Mouse (Mus musculus): ENCODE data around the gene Son. TPM values are rescaled to one million over a fixed set of nuclear protein-coding genes. Genes with fewer than 3 reads are reported as not detected.

The Son gene
- polyA plus RNA-seq, 1 experiment from 2014 or later = 132 TPM

DNA sequence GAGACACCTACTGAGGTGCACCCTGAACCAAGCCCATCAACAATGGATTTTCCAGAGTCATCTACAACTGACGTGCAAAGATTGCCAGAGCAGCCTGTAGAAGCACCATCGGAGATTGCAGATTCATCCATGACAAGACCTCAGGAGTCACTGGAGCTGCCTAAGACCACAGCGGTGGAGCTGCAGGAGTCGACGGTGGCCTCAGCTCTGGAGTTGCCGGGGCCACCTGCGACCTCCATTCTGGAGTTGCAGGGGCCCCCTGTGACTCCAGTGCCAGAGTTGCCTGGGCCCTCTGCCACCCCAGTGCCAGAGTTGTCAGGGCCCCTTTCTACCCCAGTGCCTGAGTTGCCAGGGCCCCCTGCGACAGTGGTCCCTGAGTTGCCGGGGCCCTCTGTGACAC, 8.0 kb downstream of the Son start:
- Histone ChIP-seq H3K27me3 (replicated peaks; ENCODE audit: insufficient read depth, low read length) (no peaks in the 10 kb centered on the region), H3K4me1 (ENCODE audit: insufficient read depth, low read depth, low read length) (no peaks in the 10 kb centered on the region), H3K36me3 (ENCODE audit: insufficient read depth, low read length) (peaks cover 67% of the 10 kb centered on the region), H3K27ac (ENCODE audit: low read length) (no peak overlapping the region), H3K4me2 (replicated peaks; ENCODE audit: low read depth, low read length) (no peak overlapping the region), H3K9ac (replicated peaks; ENCODE audit: low read depth) (no peak overlapping the region), H3K4me3 (ENCODE audit: low read depth, low read length) (no peak overlapping the region), H3K9me3 (ENCODE audit: low read length) (no peaks in the 10 kb centered on the region)
- DNase-seq (ENCODE audit: low spot score) (no peak), ATAC-seq (no peak)
- no peak for TF ChIP-seq EP300 (IDR thresholded peaks at IDR 0.05)
- TF ChIP-seq CTCF (IDR thresholded peaks at IDR 0.05) = no peak
- WGBS = 95% methylated on average over 9 of the region's 9 CpGs

DNA sequence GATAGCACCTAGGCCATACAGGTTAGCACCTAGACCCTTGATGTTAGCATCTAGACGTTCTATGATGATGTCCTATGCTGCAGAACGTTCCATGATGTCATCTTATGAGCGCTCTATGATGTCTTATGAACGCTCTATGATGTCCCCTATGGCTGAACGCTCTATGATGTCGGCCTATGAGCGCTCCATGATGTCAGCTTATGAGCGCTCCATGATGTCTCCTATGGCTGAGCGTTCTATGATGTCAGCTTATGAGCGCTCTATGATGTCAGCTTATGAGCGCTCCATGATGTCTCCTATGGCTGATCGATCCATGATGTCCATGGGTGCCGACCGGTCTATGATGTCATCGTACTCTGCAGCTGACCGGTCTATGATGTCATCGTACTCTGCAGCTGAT, 10.0 kb downstream of the Son start:
- no peak overlapping the region for H3K27ac ChIP-seq (ENCODE audit: low read length)
- no peak overlapping the region for H3K4me2 ChIP-seq (replicated peaks; ENCODE audit: low read depth, low read length)
- DNase-seq (ENCODE audit: low spot score) (no peak), ATAC-seq (0 out of 2 replicates have a peak, but pooled peaks have one; percentile 21)
- H3K9ac ChIP-seq (replicated peaks; ENCODE audit: low read depth) = no peak overlapping the region
- no peaks in the 10 kb centered on the region for H3K9me3 ChIP-seq (ENCODE audit: low read length)
- H3K4me1 ChIP-seq (ENCODE audit: insufficient read depth, low read depth, low read length) = no peaks in the 10 kb centered on the region
- no peak overlapping the region for H3K4me3 ChIP-seq (ENCODE audit: low read depth, low read length)
- TF ChIP-seq EP300 (IDR thresholded peaks at IDR 0.05) (no peak), CTCF (IDR thresholded peaks at IDR 0.05) (no peak)
- H3K36me3 ChIP-seq (ENCODE audit: insufficient read depth, low read length) = peaks cover 66% of the 10 kb centered on the region
- WGBS = 98% methylated on average over 17 of the region's 17 CpGs
- H3K27me3 ChIP-seq (replicated peaks; ENCODE audit: insufficient read depth, low read length) = no peaks in the 10 kb centered on the region

DNA sequence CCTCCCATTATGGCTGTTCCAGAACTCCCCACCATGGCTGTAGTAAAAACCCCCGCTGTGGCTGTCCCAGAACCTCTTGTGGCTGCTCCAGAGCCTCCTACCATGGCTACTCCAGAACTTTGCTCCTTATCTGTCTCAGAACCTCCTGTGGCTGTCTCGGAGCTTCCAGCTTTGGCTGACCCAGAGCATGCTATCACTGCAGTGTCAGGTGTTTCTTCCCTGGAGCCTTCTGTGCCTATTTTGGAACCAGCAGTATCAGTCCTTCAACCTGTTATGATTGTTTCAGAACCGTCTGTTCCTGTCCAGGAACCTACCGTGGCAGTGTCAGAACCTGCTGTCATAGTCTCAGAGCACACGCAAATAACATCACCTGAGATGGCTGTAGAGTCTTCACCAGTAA, 11.2 kb downstream of the Son start:
- no peak for DNase-seq (ENCODE audit: low spot score)
- no peak for TF ChIP-seq EP300 (IDR thresholded peaks at IDR 0.05)
- TF ChIP-seq CTCF (IDR thresholded peaks at IDR 0.05) = no peak
- no peak overlapping the region for H3K4me2 ChIP-seq (replicated peaks; ENCODE audit: low read depth, low read length)
- no peaks in the 10 kb centered on the region for H3K9me3 ChIP-seq (ENCODE audit: low read length)
- H3K27me3 ChIP-seq (replicated peaks; ENCODE audit: insufficient read depth, low read length) = no peaks in the 10 kb centered on the region
- 94% methylated on average over 5 of the region's 5 CpGs for WGBS
- H3K27ac ChIP-seq (ENCODE audit: low read length) = no peak overlapping the region
- H3K9ac ChIP-seq (replicated peaks; ENCODE audit: low read depth) = no peak overlapping the region
- H3K4me1 ChIP-seq (ENCODE audit: insufficient read depth, low read depth, low read length) = no peaks in the 10 kb centered on the region
- H3K4me3 ChIP-seq (ENCODE audit: low read depth, low read length) = no peak overlapping the region
- H3K36me3 ChIP-seq (ENCODE audit: insufficient read depth, low read length) = peaks cover 65% of the 10 kb centered on the region
- no peak for ATAC-seq

DNA sequence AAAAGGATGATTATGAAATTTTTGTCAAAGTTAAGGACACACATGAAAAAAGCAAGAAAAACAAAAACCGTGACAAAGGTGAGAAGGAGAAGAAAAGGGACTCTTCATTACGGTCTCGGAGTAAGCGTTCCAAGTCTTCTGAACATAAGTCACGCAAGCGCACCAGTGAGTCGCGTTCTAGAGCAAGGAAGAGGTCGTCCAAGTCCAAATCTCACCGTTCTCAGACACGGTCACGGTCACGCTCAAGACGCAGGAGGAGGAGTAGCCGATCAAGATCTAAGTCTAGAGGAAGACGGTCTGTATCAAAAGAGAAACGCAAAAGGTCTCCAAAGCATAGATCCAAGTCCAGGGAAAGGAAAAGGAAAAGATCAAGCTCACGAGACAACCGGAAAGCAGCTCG, 12.5 kb downstream of the Son start:
- Histone ChIP-seq H3K27ac (ENCODE audit: low read length) (no peak overlapping the region), H3K9me3 (ENCODE audit: low read length) (no peaks in the 10 kb centered on the region), H3K27me3 (replicated peaks; ENCODE audit: insufficient read depth, low read length) (no peaks in the 10 kb centered on the region), H3K36me3 (ENCODE audit: insufficient read depth, low read length) (peaks cover 65% of the 10 kb centered on the region), H3K4me3 (ENCODE audit: low read depth, low read length) (no peak overlapping the region), H3K4me2 (replicated peaks; ENCODE audit: low read depth, low read length) (no peak overlapping the region), H3K9ac (replicated peaks; ENCODE audit: low read depth) (no peak overlapping the region), H3K4me1 (ENCODE audit: insufficient read depth, low read depth, low read length) (no peaks in the 10 kb centered on the region)
- ATAC-seq (no peak), DNase-seq (ENCODE audit: low spot score) (no peak)
- WGBS = 96% methylated on average over 20 of the region's 20 CpGs
- TF ChIP-seq EP300 (IDR thresholded peaks at IDR 0.05) (no peak), CTCF (IDR thresholded peaks at IDR 0.05) (no peak)

DNA sequence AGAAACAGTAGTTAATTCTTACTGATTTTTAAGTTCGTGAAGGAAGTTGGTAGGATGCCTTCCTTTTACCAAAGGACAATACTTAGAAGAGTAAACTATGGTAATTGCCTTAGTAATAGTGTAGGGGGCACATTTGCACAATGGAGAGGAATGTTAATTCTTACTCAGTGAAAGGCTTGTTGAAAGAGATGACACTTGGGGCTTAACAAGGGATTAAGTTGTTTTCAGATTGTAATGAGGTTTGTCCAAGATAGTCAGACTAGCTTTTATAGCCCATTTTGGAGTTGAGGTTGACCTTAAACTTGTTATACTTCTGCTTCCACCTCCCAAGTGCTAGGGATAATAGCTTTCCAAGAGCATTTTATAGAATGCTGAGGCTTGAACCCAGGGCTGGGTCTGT, 14.1 kb downstream of the Son start:
- TF ChIP-seq CTCF (IDR thresholded peaks at IDR 0.05) (no peak), EP300 (IDR thresholded peaks at IDR 0.05) (no peak)
- no peak for ATAC-seq
- 71% methylated on average over 1 of the region's 1 CpGs for WGBS

DNA sequence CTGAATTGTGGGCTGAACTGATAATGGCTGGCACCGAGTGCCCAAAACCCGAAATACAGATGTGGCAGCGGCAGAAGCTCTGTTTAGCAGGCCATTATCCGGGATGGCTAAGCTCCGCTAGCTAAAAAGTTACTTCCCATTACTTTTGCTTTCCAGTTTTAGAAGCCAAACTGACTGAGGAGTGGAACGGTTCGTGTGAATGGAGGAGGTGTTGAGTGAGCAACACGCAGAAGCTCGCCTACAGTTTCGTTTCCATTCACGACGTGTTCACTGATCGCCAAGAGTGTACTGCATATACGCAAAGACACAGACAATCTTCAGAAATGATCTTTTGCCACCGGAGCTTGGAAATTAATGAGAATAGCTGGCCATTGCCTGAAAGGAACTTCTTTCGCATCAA, 15.0 kb downstream of the Son start:
- DNase-seq (ENCODE audit: low spot score) (no peak), ATAC-seq (no peak)
- no peak overlapping the region for H3K4me2 ChIP-seq (replicated peaks; ENCODE audit: low read depth, low read length)
- no peak overlapping the region for H3K9ac ChIP-seq (replicated peaks; ENCODE audit: low read depth)
- H3K27me3 ChIP-seq (replicated peaks; ENCODE audit: insufficient read depth, low read length) = no peaks in the 10 kb centered on the region
- no peaks in the 10 kb centered on the region for H3K9me3 ChIP-seq (ENCODE audit: low read length)
- peaks cover 59% of the 10 kb centered on the region for H3K36me3 ChIP-seq (ENCODE audit: insufficient read depth, low read length)
- H3K27ac ChIP-seq (ENCODE audit: low read length) = no peak overlapping the region
- TF ChIP-seq CTCF (IDR thresholded peaks at IDR 0.05) = no peak
- no peak for TF ChIP-seq EP300 (IDR thresholded peaks at IDR 0.05)
- H3K4me3 ChIP-seq (ENCODE audit: low read depth, low read length) = no peak overlapping the region
- H3K4me1 ChIP-seq (ENCODE audit: insufficient read depth, low read depth, low read length) = no peaks in the 10 kb centered on the region
- WGBS = 89% methylated on average over 16 of the region's 16 CpGs

More for the DNA sequence above, 14.1 kb downstream of the Son start:
- H3K9me3 ChIP-seq (ENCODE audit: low read length) = no peaks in the 10 kb centered on the region
- no peak for DNase-seq (ENCODE audit: low spot score)
- no peak overlapping the region for H3K4me2 ChIP-seq (replicated peaks; ENCODE audit: low read depth, low read length)
- H3K27ac ChIP-seq (ENCODE audit: low read length) = no peak overlapping the region
- no peaks in the 10 kb centered on the region for H3K27me3 ChIP-seq (replicated peaks; ENCODE audit: insufficient read depth, low read length)
- H3K9ac ChIP-seq (replicated peaks; ENCODE audit: low read depth) = no peak overlapping the region
- no peaks in the 10 kb centered on the region for H3K4me1 ChIP-seq (ENCODE audit: insufficient read depth, low read depth, low read length)
- H3K36me3 ChIP-seq (ENCODE audit: insufficient read depth, low read length) = peaks cover 65% of the 10 kb centered on the region
- H3K4me3 ChIP-seq (ENCODE audit: low read depth, low read length) = no peak overlapping the region

DNA sequence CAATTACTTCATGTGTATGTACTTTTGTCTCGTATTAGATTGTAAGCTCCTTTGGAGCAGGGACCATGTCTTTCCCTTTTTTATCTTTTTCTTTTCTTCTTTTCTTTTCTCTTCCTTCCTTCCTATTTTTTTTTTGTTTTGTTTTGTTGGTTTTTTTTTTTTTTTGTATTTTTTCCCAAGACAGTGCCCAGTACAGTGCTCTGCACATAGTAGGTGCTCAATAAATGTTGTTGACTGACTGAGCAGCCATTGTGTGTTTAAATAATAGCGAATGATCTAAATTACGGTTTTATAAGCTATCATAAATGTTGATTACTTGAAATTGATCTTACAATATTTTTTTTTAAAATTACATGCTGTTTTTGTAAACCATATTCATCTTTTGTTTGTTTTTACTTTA, 16.5 kb downstream of the Son start:
- WGBS = 94% methylated on average over 3 of the region's 3 CpGs
- Histone ChIP-seq H3K9ac (replicated peaks; ENCODE audit: low read depth) (no peak overlapping the region), H3K36me3 (ENCODE audit: insufficient read depth, low read length) (peaks cover 45% of the 10 kb centered on the region), H3K9me3 (ENCODE audit: low read length) (no peaks in the 10 kb centered on the region), H3K27ac (ENCODE audit: low read length) (no peak overlapping the region), H3K27me3 (replicated peaks; ENCODE audit: insufficient read depth, low read length) (no peaks in the 10 kb centered on the region), H3K4me1 (ENCODE audit: insufficient read depth, low read depth, low read length) (no peaks in the 10 kb centered on the region), H3K4me2 (replicated peaks; ENCODE audit: low read depth, low read length) (no peak overlapping the region), H3K4me3 (ENCODE audit: low read depth, low read length) (no peak overlapping the region)
- TF ChIP-seq CTCF (IDR thresholded peaks at IDR 0.05) = no peak
- TF ChIP-seq EP300 (IDR thresholded peaks at IDR 0.05) = no peak
- ATAC-seq = no peak
- no peak for DNase-seq (ENCODE audit: low spot score)
